Mouse (Mus musculus) hindbrain, embryonic 16.5 days (tissue): ENCODE data around the gene Arl8b. TPM values are rescaled to one million over a fixed set of nuclear protein-coding genes. Genes with fewer than 3 reads are reported as not detected.

Source experiments
- ATAC-seq: fragments of 200-750 bp; cut with Nextera tagmentation; 2 replicates; pipeline ENCODE4 v1.8.0; 2017; ENCODE audit warnings: moderate TSS enrichment, moderate library complexity
- H3K27ac ChIP-seq: fragments of 300-500 bp; sonication (generic); 2 replicates; pipeline ENCODE4 v1.5.1; 2014; ENCODE audit warnings: low read depth, mild to moderate bottlenecking, control low read depth, low read length, moderate library complexity
- H3K27me3 ChIP-seq: fragments of 300-500 bp; sonication (generic); replicated peaks from 2 replicates; pipeline ENCODE4 v1.6.1; 2014; ENCODE audit warnings: low read length; ENCODE audit not compliant: control insufficient read depth, insufficient read depth
- H3K36me3 ChIP-seq: fragments of 300-500 bp; sonication (generic); 2 replicates; pipeline ENCODE4 v1.6.1; 2014; ENCODE audit warnings: mild to moderate bottlenecking, low read length, moderate library complexity, mixed read lengths; ENCODE audit not compliant: control insufficient read depth, insufficient read depth
- H3K4me1 ChIP-seq: fragments of 300-500 bp; sonication (generic); 2 replicates; pipeline ENCODE4 v1.6.1; 2014; ENCODE audit warnings: low read depth, low read length; ENCODE audit not compliant: control insufficient read depth, insufficient read depth
- H3K4me2 ChIP-seq: fragments of 300-500 bp; sonication (generic); 2 replicates; pipeline ENCODE4 v1.6.1; 2014; ENCODE audit warnings: mild to moderate bottlenecking, low read length, control low read depth, moderate library complexity
- H3K4me3 ChIP-seq: fragments of 300-500 bp; sonication (generic); 2 replicates; pipeline ENCODE4 v1.5.1; 2014; ENCODE audit warnings: mild to moderate bottlenecking, low read length, control low read depth, moderate library complexity
- H3K9ac ChIP-seq: fragments of 300-500 bp; sonication (generic); 2 replicates; pipeline ENCODE4 v1.6.1; 2014; ENCODE audit warnings: low read depth, mild to moderate bottlenecking, control low read depth, low read length, moderate library complexity
- H3K9me3 ChIP-seq: fragments of 300-500 bp; sonication (generic); 2 replicates; pipeline ENCODE4 v1.6.1; 2014; ENCODE audit warnings: mild to moderate bottlenecking, low read length, moderate library complexity; ENCODE audit not compliant: control insufficient read depth
- WGBS: fragments of 180-500 bp; shearing (Covaris S2); extraction: QIAGEN DNeasy Blood & Tissue Kit; methylation state at CpG from one replicate; pipeline ENCODE4 v1.1.7; 2014; 5-methylcytosine and 5-hydroxymethylcytosine counted together
- polyA plus RNA-seq: library from polyadenylated mRNA; unstranded; fragments of >200 nt; fragmentation: Nextera tagmentation; extraction: Ambion mirVana; gene quantifications from 2 replicates; pipeline ENCODE4 v1.2.1, GENCODE M21; 2015

Arl8b gene
- polyA plus RNA-seq, 1 experiment from 2014 or later: 113 TPM

- WGBS: 85% methylated on average over 7 of the region's 7 CpGs
Observed at GRCm38 (mm10) chr6:108805871-108806270, 23.0 kb downstream of the Arl8b start.

GRCm38 (mm10) chr6:108807446-108807845, 24.5 kb downstream of the Arl8b start:
- H3K4me2 ChIP-seq: no peak overlapping the region
- H3K9me3 ChIP-seq: no peaks in the 10 kb centered on the region
- no peak overlapping the region for H3K4me3 ChIP-seq
- H3K9ac ChIP-seq: no peak overlapping the region
- no peaks in the 10 kb centered on the region for H3K27me3 ChIP-seq
- 72% methylated on average over 3 of the region's 3 CpGs for whole genome bisulfite sequencing
- H3K27ac ChIP-seq: no peak overlapping the region
- no peak for ATAC-seq
- no peaks in the 10 kb centered on the region for H3K36me3 ChIP-seq
- H3K4me1 ChIP-seq: peaks cover 5% of the 10 kb centered on the region; the same call in 1 of the 2 replicates

More at GRCm38 (mm10) chr6:108805871-108806270, 23.0 kb downstream of the Arl8b start:
- ATAC-seq: no peak
- H3K4me2 ChIP-seq: no peak overlapping the region
- peaks cover 5% of the 10 kb centered on the region; the same call in 1 of the 2 replicates for H3K4me1 ChIP-seq
- no peak overlapping the region for H3K27ac ChIP-seq
- H3K4me3 ChIP-seq: no peak overlapping the region
- no peaks in the 10 kb centered on the region for H3K36me3 ChIP-seq
- H3K9ac ChIP-seq: no peak overlapping the region
- no peaks in the 10 kb centered on the region for H3K9me3 ChIP-seq
- H3K27me3 ChIP-seq: no peaks in the 10 kb centered on the region

GRCm38 (mm10) chr6:108808786-108809185, 25.9 kb downstream of the Arl8b start:
- Histone ChIP-seq H3K9me3 (no peaks in the 10 kb centered on the region), H3K4me1 (peaks cover 5% of the 10 kb centered on the region; the same call in 1 of the 2 replicates), H3K4me3 (no peak overlapping the region), H3K27ac (no peak overlapping the region), H3K36me3 (no peaks in the 10 kb centered on the region), H3K27me3 (no peaks in the 10 kb centered on the region), H3K4me2 (no peak overlapping the region), H3K9ac (no peak overlapping the region)
- no peak for ATAC-seq
- WGBS: 77% methylated on average over 1 of the region's 1 CpGs

- 67% methylated on average over 10 of the region's 10 CpGs for WGBS
- Histone ChIP-seq H3K27me3 (no peaks in the 10 kb centered on the region), H3K4me2 (no peak overlapping the region), H3K36me3 (no peaks in the 10 kb centered on the region), H3K4me3 (no peak overlapping the region), H3K4me1 (no peaks in the 10 kb centered on the region; the same call in 1 of the 2 replicates), H3K27ac (no peak overlapping the region), H3K9me3 (no peaks in the 10 kb centered on the region), H3K9ac (no peak overlapping the region)
- ATAC-seq: no peak
Observed at GRCm38 (mm10) chr6:108810237-108810636, 27.3 kb downstream of the Arl8b start.

GRCm38 (mm10) chr6:108812134-108812533, 29.2 kb downstream of the Arl8b start:
- Histone ChIP-seq H3K9me3 (no peaks in the 10 kb centered on the region), H3K4me1 (no peaks in the 10 kb centered on the region), H3K4me3 (no peak overlapping the region), H3K9ac (no peak overlapping the region), H3K36me3 (no peaks in the 10 kb centered on the region), H3K27ac (no peak overlapping the region), H3K27me3 (no peaks in the 10 kb centered on the region), H3K4me2 (no peak overlapping the region)
- 87% methylated on average over 2 of the region's 2 CpGs for WGBS
- ATAC-seq: no peak

GRCm38 (mm10) chr6:108817510-108817909, 34.6 kb downstream of the Arl8b start:
- Histone ChIP-seq H3K9me3 (no peaks in the 10 kb centered on the region), H3K27me3 (no peaks in the 10 kb centered on the region), H3K4me2 (no peak overlapping the region), H3K36me3 (peaks cover 11% of the 10 kb centered on the region; the same call in 1 of the 2 replicates), H3K4me3 (no peak overlapping the region), H3K4me1 (no peaks in the 10 kb centered on the region), H3K27ac (no peak overlapping the region), H3K9ac (no peak overlapping the region)
- WGBS: 79% methylated on average over 4 of the region's 4 CpGs
- ATAC-seq: no peak

- no peaks in the 10 kb centered on the region for H3K9me3 ChIP-seq
- H3K4me2 ChIP-seq: no peak overlapping the region
- H3K27ac ChIP-seq: no peak overlapping the region
- ATAC-seq: no peak
- H3K27me3 ChIP-seq: no peaks in the 10 kb centered on the region
- no peak overlapping the region for H3K4me3 ChIP-seq
- peaks cover 7% of the 10 kb centered on the region; the same call in 1 of the 2 replicates for H3K36me3 ChIP-seq
- H3K9ac ChIP-seq: no peak overlapping the region
- WGBS: 76% methylated on average over 7 of the region's 7 CpGs
- H3K4me1 ChIP-seq: peaks cover 14% of the 10 kb centered on the region
Observed at GRCm38 (mm10) chr6:108824816-108825545, 42.1 kb downstream of the Arl8b start.

GRCm38 (mm10) chr6:108826070-108826469, 43.2 kb downstream of the Arl8b start:
- Histone ChIP-seq H3K27ac (no peak overlapping the region), H3K36me3 (peaks cover 4% of the 10 kb centered on the region; the same call in 1 of the 2 replicates)
- 84% methylated on average over 3 of the region's 3 CpGs for WGBS

GRCm38 (mm10) chr6:108827336-108827920, 44.5 kb downstream of the Arl8b start:
- peak overlapping the region; percentile 79 for H3K4me2 ChIP-seq
- no peak overlapping the region for H3K9ac ChIP-seq
- peaks cover 15% of the 10 kb centered on the region for H3K4me1 ChIP-seq
- ATAC-seq: no peak
- 28% methylated on average over 5 of the region's 5 CpGs for WGBS
- peaks cover 2% of the 10 kb centered on the region; the same call in 1 of the 2 replicates for H3K36me3 ChIP-seq
- no peaks in the 10 kb centered on the region for H3K9me3 ChIP-seq
- H3K27ac ChIP-seq: no peak overlapping the region
- H3K4me3 ChIP-seq: no peak overlapping the region
- no peaks in the 10 kb centered on the region for H3K27me3 ChIP-seq

More at GRCm38 (mm10) chr6:108826070-108826469, 43.2 kb downstream of the Arl8b start:
- Histone ChIP-seq H3K4me2 (no peak overlapping the region), H3K4me1 (peaks cover 15% of the 10 kb centered on the region), H3K9me3 (no peaks in the 10 kb centered on the region), H3K9ac (no peak overlapping the region), H3K27me3 (no peaks in the 10 kb centered on the region), H3K4me3 (no peak overlapping the region)
- ATAC-seq: no peak
